Mouse (Mus musculus): Measurements from ENCODE around the gene B3galt5. TPM values are rescaled to one million over a fixed set of nuclear protein-coding genes. Genes with fewer than 3 reads are reported as not detected.

Gene B3galt5
- polyA plus RNA-seq (2015; fragmentation: Nextera tagmentation; extraction: Ambion mirVana) = 6.0 and 6.4 TPM in 2 replicates

DNA sequence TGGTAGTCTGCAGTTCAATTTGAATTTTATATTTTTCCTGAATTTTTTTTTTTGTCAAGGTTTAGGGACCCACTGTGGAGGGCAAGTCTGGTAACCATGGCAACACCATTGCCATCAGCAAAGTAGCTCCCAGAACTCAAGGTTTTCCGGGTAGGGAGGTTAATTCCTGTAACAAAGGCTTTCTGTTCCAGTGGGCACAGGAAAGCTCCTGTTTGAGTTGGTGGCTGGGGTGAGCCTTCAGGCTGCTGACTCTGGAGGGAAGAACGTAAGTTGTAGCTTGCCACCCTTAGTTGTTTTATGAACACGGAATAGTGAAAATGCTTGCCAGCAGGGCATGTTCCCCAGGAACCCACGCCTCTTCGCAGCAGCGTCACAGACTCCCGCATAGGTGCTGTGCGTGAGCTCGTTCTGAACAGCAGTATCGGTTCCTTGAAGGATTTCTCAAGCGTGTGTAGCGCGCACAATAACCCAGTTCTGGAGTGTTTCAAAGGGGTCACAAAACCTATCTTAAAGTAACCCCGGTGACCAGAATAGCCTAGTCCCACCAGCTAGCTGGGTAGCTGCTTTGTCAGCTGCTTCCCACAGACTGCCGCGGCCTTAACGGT lies at the start of gene B3galt5:
B3galt5 (plus strand) TSS at position 436 of the 605 bp plus-strand sequence.
- Histone ChIP-seq H3K27ac (ENCODE audit: low read depth, low read length) (peak within 1 kb of the TSS; percentile 32), H3K4me3 (ENCODE audit: low read length) (no peak within 1 kb of the TSS), H3K36me3 (ENCODE audit: control insufficient read depth, insufficient read depth, low read length) (no peaks in the 10 kb centered on the region), H3K9ac (ENCODE audit: low read depth, low read length) (peak within 1 kb of the TSS; percentile 2; the same call in 1 of the 2 replicates), H3K4me1 (ENCODE audit: control insufficient read depth, insufficient read depth, low read depth, low read length) (peaks cover 2% of the 10 kb centered on the region), H3K4me2 (ENCODE audit: low read length) (peak within 1 kb of the TSS; percentile 25), H3K9me3 (ENCODE audit: control insufficient read depth, low read length) (no peaks in the 10 kb centered on the region), H3K27me3 (replicated peaks; ENCODE audit: control insufficient read depth, insufficient read depth, low read length) (no peaks in the 10 kb centered on the region)
- peak; percentile 48 for ATAC-seq
- 57% methylated on average over 17 of the region's 17 CpGs for WGBS

GRCm38 (mm10) chr16:96187619-96188018 lies 48.0 kb upstream of the B3galt5 start:
- Histone ChIP-seq H3K27ac (ENCODE audit: low read depth, low read length) (no peak overlapping the region), H3K4me1 (ENCODE audit: control insufficient read depth, insufficient read depth, low read depth, low read length) (peaks cover 7% of the 10 kb centered on the region), H3K27me3 (replicated peaks; ENCODE audit: control insufficient read depth, insufficient read depth, low read length) (no peaks in the 10 kb centered on the region), H3K4me3 (ENCODE audit: low read length) (no peak overlapping the region), H3K9ac (ENCODE audit: low read depth, low read length) (no peak overlapping the region), H3K9me3 (ENCODE audit: control insufficient read depth, low read length) (no peaks in the 10 kb centered on the region), H3K36me3 (ENCODE audit: control insufficient read depth, insufficient read depth, low read length) (no peaks in the 10 kb centered on the region), H3K4me2 (ENCODE audit: low read length) (no peak overlapping the region)
- no peak for ATAC-seq
- whole genome bisulfite sequencing = 89% methylated on average over 5 of the region's 5 CpGs

DNA sequence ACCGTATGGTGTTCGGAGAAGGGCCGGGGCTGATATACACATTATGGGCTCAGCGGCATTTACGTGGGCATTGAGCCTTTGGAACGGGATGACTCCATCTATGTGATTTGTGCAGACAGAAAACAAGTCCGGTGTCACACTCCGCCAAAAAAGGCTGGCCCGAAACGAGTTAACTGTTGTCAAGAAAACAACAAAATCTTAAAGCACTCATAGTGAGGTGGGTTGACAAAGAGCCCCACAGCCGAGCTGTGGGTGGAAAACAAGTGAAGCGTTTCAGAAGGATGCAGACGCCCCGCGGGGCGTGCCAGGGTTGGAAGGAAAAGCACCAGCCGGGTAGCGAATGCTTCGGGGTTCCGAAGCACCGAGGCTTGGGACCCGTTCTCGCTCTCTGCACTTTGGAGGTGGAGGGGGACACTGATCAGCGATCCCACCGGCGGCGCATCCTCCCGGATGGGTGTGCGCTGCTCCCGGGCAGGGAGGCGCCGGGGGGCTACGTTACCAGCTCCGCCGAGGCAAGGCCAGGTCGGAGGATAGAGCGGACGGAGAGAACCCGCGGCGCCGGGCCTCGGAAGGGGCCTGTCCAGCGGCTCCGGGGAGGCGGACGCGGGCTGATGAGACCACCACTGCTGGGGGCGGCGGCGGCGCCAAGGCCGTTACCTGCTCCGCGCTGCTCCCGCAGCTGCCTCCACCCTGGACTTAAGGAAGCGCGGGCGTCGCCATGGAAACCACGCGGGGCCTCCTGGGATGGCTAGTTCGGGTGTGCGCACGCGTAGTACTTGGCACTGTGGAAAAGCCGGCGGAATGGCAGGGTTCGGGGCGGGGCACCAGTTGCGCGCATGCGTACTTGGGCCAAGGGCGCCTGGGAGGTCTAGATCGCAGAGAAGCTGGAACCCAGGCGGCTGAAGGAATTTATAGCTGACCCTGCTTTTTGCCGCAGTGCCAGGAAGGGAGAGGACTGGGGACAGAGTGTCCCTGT lies 43.8 kb upstream of the B3galt5 start, which contains the start of gene Lca5l:
Lca5l (minus strand) TSS at position 741 of the 976 bp plus-strand sequence.
- WGBS = under 1% methylated on average over 77 of the region's 77 CpGs
- peak within 1 kb of the TSS; percentile 75 for H3K4me2 ChIP-seq (ENCODE audit: low read length)

GRCm38 (mm10) chr16:96199913-96200701 lies 35.5 kb upstream of the B3galt5 start, which contains the start of gene Sh3bgr:
TSS of gene Sh3bgr (plus strand) at chr16:96200450.
- no peaks in the 10 kb centered on the region for H3K9me3 ChIP-seq (ENCODE audit: control insufficient read depth, low read length)
- H3K4me3 ChIP-seq (ENCODE audit: low read length) = peak within 1 kb of the TSS; percentile 26
- no peaks in the 10 kb centered on the region for H3K36me3 ChIP-seq (ENCODE audit: control insufficient read depth, insufficient read depth, low read length)
- H3K4me2 ChIP-seq (ENCODE audit: low read length) = peak within 1 kb of the TSS; percentile 58
- peaks cover 7% of the 10 kb centered on the region; the same call in 1 of the 2 replicates for H3K4me1 ChIP-seq (ENCODE audit: control insufficient read depth, insufficient read depth, low read depth, low read length)
- WGBS = 9% methylated on average over 20 of the region's 20 CpGs
- H3K27me3 ChIP-seq (replicated peaks; ENCODE audit: control insufficient read depth, insufficient read depth, low read length) = no peaks in the 10 kb centered on the region
- peak; percentile 74 for ATAC-seq
- H3K27ac ChIP-seq (ENCODE audit: low read depth, low read length) = no peak within 1 kb of the TSS
- H3K9ac ChIP-seq (ENCODE audit: low read depth, low read length) = peak within 1 kb of the TSS; percentile 4

More for the DNA sequence above, 43.8 kb upstream of the B3galt5 start, which contains the start of gene Lca5l:
- H3K36me3 ChIP-seq (ENCODE audit: control insufficient read depth, insufficient read depth, low read length) = no peaks in the 10 kb centered on the region
- peak within 1 kb of the TSS; percentile 90 for H3K27ac ChIP-seq (ENCODE audit: low read depth, low read length)
- H3K9me3 ChIP-seq (ENCODE audit: control insufficient read depth, low read length) = no peaks in the 10 kb centered on the region
- peak within 1 kb of the TSS; percentile 97 for H3K4me3 ChIP-seq (ENCODE audit: low read length)
- H3K4me1 ChIP-seq (ENCODE audit: control insufficient read depth, insufficient read depth, low read depth, low read length) = peaks cover 7% of the 10 kb centered on the region
- H3K27me3 ChIP-seq (replicated peaks; ENCODE audit: control insufficient read depth, insufficient read depth, low read length) = no peaks in the 10 kb centered on the region
- peak; percentile 98 for ATAC-seq
- peak within 1 kb of the TSS; percentile 95 for H3K9ac ChIP-seq (ENCODE audit: low read depth, low read length)

- Histone ChIP-seq H3K4me2 (ENCODE audit: low read length) (peak overlapping the region; percentile 58), H3K9me3 (ENCODE audit: control insufficient read depth, low read length) (no peaks in the 10 kb centered on the region), H3K36me3 (ENCODE audit: control insufficient read depth, insufficient read depth, low read length) (no peaks in the 10 kb centered on the region), H3K4me1 (ENCODE audit: control insufficient read depth, insufficient read depth, low read depth, low read length) (peaks cover 7% of the 10 kb centered on the region; the same call in 1 of the 2 replicates), H3K4me3 (ENCODE audit: low read length) (peak overlapping the region; percentile 26), H3K9ac (ENCODE audit: low read depth, low read length) (peak overlapping the region; percentile 4), H3K27ac (ENCODE audit: low read depth, low read length) (no peak overlapping the region), H3K27me3 (replicated peaks; ENCODE audit: control insufficient read depth, insufficient read depth, low read length) (no peaks in the 10 kb centered on the region)
- ATAC-seq = no peak; the same call in 1 of the 2 replicates
- WGBS = 34% methylated on average over 9 of the region's 9 CpGs
These were observed 34.9 kb upstream of the B3galt5 start for GRCm38 (mm10) chr16:96200702-96201028.

DNA sequence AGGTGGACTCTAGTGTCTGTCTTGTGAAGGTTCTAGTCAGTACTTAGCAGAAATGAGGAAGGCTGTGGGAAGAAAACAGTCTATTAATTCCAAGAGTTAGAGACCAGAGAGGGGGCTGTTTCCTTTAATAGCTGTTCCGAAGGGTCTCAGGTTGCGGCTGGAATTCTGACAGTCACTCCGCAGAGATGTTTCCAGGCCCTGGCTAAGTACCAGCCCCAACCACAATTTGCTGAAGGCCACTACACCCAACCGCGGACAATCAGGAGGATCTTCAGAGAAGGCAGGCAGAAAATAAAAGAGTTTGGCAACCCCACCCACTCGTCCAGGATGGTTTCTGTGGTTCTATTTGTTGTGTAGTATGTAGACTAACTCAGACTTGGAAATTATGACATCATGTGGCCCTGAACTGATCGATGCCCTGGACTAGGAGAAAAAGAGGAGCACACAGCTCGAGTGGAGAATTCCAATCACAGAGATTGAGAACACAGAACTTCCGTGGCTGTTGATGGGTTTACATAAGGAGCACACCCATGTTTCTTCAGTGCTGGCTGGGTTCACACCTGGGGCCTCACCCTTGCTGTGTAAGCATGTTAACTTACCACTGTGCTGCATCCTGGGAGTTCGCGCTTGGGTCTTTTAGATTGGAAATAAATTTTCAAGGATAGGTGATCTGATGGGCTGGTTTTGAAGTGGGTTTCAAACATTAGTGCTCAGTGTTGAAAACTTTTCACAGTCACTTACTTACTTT lies 33.9 kb upstream of the B3galt5 start:
- H3K4me2 ChIP-seq (ENCODE audit: low read length) = no peak overlapping the region
- no peaks in the 10 kb centered on the region for H3K27me3 ChIP-seq (replicated peaks; ENCODE audit: control insufficient read depth, insufficient read depth, low read length)
- ATAC-seq = no peak
- H3K4me1 ChIP-seq (ENCODE audit: control insufficient read depth, insufficient read depth, low read depth, low read length) = peaks cover 7% of the 10 kb centered on the region; the same call in 1 of the 2 replicates
- H3K27ac ChIP-seq (ENCODE audit: low read depth, low read length) = no peak overlapping the region
- H3K9ac ChIP-seq (ENCODE audit: low read depth, low read length) = no peak overlapping the region
- H3K4me3 ChIP-seq (ENCODE audit: low read length) = no peak overlapping the region
- WGBS = 87% methylated on average over 11 of the region's 11 CpGs
- H3K9me3 ChIP-seq (ENCODE audit: control insufficient read depth, low read length) = no peaks in the 10 kb centered on the region
- H3K36me3 ChIP-seq (ENCODE audit: control insufficient read depth, insufficient read depth, low read length) = no peaks in the 10 kb centered on the region

DNA sequence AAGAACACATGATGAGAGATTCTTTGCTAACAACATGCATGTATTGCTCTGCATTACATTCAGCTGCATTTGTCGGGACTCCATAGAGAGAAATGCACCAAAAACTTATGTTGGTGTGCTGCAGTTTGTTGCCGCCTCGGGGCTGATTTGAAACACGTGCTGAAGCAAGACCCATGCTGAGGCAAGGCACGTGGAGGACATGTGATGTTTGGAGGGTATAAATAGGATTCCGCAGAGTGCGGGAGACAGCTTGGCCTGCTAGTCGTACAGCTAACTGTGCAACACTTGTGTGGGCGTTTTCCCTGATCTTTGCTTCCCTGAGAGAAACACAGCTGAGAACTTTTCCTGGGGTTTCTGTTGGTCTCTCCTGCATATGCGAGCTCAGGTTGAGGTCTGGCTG lies 25.8 kb upstream of the B3galt5 start:
- Histone ChIP-seq H3K9ac (ENCODE audit: low read depth, low read length) (no peak overlapping the region), H3K4me2 (ENCODE audit: low read length) (no peak overlapping the region), H3K36me3 (ENCODE audit: control insufficient read depth, insufficient read depth, low read length) (no peaks in the 10 kb centered on the region), H3K27me3 (replicated peaks; ENCODE audit: control insufficient read depth, insufficient read depth, low read length) (no peaks in the 10 kb centered on the region), H3K9me3 (ENCODE audit: control insufficient read depth, low read length) (no peaks in the 10 kb centered on the region), H3K4me1 (ENCODE audit: control insufficient read depth, insufficient read depth, low read depth, low read length) (no peaks in the 10 kb centered on the region), H3K27ac (ENCODE audit: low read depth, low read length) (no peak overlapping the region), H3K4me3 (ENCODE audit: low read length) (no peak overlapping the region)
- ATAC-seq = no peak
- WGBS = 82% methylated on average over 10 of the region's 10 CpGs

- Histone ChIP-seq H3K4me2 (ENCODE audit: low read length) (no peak overlapping the region), H3K4me1 (ENCODE audit: control insufficient read depth, insufficient read depth, low read depth, low read length) (no peaks in the 10 kb centered on the region), H3K9ac (ENCODE audit: low read depth, low read length) (no peak overlapping the region), H3K27me3 (replicated peaks; ENCODE audit: control insufficient read depth, insufficient read depth, low read length) (no peaks in the 10 kb centered on the region), H3K36me3 (ENCODE audit: control insufficient read depth, insufficient read depth, low read length) (no peaks in the 10 kb centered on the region), H3K27ac (ENCODE audit: low read depth, low read length) (no peak overlapping the region), H3K9me3 (ENCODE audit: control insufficient read depth, low read length) (no peaks in the 10 kb centered on the region), H3K4me3 (ENCODE audit: low read length) (no peak overlapping the region)
- 95% methylated on average over 7 of the region's 7 CpGs for WGBS
- no peak for ATAC-seq
These were observed 24.7 kb upstream of the B3galt5 start for GRCm38 (mm10) chr16:96210856-96211255.

All from hindbrain, embryonic 16.5 days (tissue).